Mouse (Mus musculus) forebrain, embryonic 12.5 days (tissue): Measurements from ENCODE around the gene Spata2l. TPM values are rescaled to one million over a fixed set of nuclear protein-coding genes. Genes with fewer than 3 reads are reported as not detected.
A peak's percentile ranks its signal among the peaks of the same experiment; 100 is the strongest.
"Not testable (repeated sequence)": the region's sequence is repeated elsewhere in the genome, so short reads cannot be mapped to it uniquely, and the experiment has no call there.

Experiments used
- ATAC-seq: fragments of 200-750 bp; cut with Nextera tagmentation; 2 replicates; pipeline ENCODE4 v1.8.0; 2017; ENCODE audit warnings: moderate TSS enrichment; ENCODE audit not compliant: low FRiP score
- H3K27ac ChIP-seq: fragments of 300-500 bp; sonication (generic); 2 replicates; pipeline ENCODE4 v1.5.1; 2016; ENCODE audit warnings: mild to moderate bottlenecking
- H3K27me3 ChIP-seq: fragments of 300-500 bp; sonication (generic); 2 replicates; pipeline ENCODE4 v1.6.1; 2016; ENCODE audit warnings: mild to moderate bottlenecking
- H3K36me3 ChIP-seq: fragments of 300-500 bp; sonication (generic); replicated peaks from 2 replicates; pipeline ENCODE4 v1.6.1; 2016; ENCODE audit warnings: mild to moderate bottlenecking
- H3K4me1 ChIP-seq: fragments of 300-500 bp; sonication (generic); 2 replicates; pipeline ENCODE4 v1.6.1; 2016
- H3K4me2 ChIP-seq: fragments of 300-500 bp; sonication (generic); 2 replicates; pipeline ENCODE4 v1.6.1; 2016; ENCODE audit warnings: mild to moderate bottlenecking, moderate library complexity
- H3K4me3 ChIP-seq: fragments of 300-500 bp; sonication (generic); replicated peaks from 2 replicates; pipeline ENCODE4 v1.5.1; 2016; ENCODE audit warnings: mild to moderate bottlenecking
- H3K9ac ChIP-seq: fragments of 300-500 bp; sonication (generic); 2 replicates; pipeline ENCODE4 v1.6.1; 2016; ENCODE audit warnings: mild to moderate bottlenecking
- H3K9me3 ChIP-seq: fragments of 300-500 bp; sonication (generic); 2 replicates; pipeline ENCODE4 v1.6.1; 2016
- WGBS: fragments of 180-500 bp; shearing (Covaris S2); methylation state at CpG from one replicate; pipeline ENCODE4 v1.1.7; 2016; 5-methylcytosine and 5-hydroxymethylcytosine counted together
- polyA plus RNA-seq: library from polyadenylated mRNA; unstranded; fragments of >200 nt; fragmentation: Nextera tagmentation; extraction: Ambion mirVana; gene quantifications from 2 replicates; pipeline ENCODE4 v1.2.1, GENCODE M21; 2016

The Spata2l gene
- polyA plus RNA-seq, 1 experiment from 2014 or later = 1.6 TPM

GRCm38 (mm10) chr8:123257593-123257992, 21.6 kb upstream of the Spata2l start:
- H3K27me3 ChIP-seq, H3K4me3 ChIP-seq, H3K9ac ChIP-seq, H3K4me2 ChIP-seq, H3K27ac ChIP-seq, ATAC-seq, H3K9me3 ChIP-seq: not testable (repeated sequence)
- H3K36me3 ChIP-seq = peaks cover 61% of the 10 kb centered on the region
- H3K4me1 ChIP-seq = peaks cover 27% of the 10 kb centered on the region
- 91% methylated on average over 8 of the region's 8 CpGs for WGBS

GRCm38 (mm10) chr8:123257114-123257513, 21.1 kb upstream of the Spata2l start:
- H3K4me1 ChIP-seq = peaks cover 27% of the 10 kb centered on the region
- 79% methylated on average over 3 of the region's 3 CpGs for WGBS

GRCm38 (mm10) chr8:123255170-123255569, 19.1 kb upstream of the Spata2l start:
- Histone ChIP-seq H3K36me3 (peaks cover 58% of the 10 kb centered on the region), H3K27me3 (no peaks in the 10 kb centered on the region), H3K4me1 (peaks cover 27% of the 10 kb centered on the region), H3K9ac (peak overlapping the region; percentile 93), H3K4me2 (peak overlapping the region; percentile 97), H3K4me3 (peak overlapping the region; percentile 97), H3K27ac (no peak overlapping the region), H3K9me3 (no peaks in the 10 kb centered on the region)
- 70% methylated on average over 6 of the region's 6 CpGs for WGBS
- ATAC-seq = no peak

More at GRCm38 (mm10) chr8:123257114-123257513, 21.1 kb upstream of the Spata2l start:
- Histone ChIP-seq H3K27ac (0 out of 2 replicates have a peak overlapping the region, but pooled peaks have one; percentile 25), H3K9me3 (no peaks in the 10 kb centered on the region), H3K4me2 (no peak overlapping the region), H3K4me3 (no peak overlapping the region), H3K36me3 (peaks cover 57% of the 10 kb centered on the region), H3K27me3 (no peaks in the 10 kb centered on the region), H3K9ac (no peak overlapping the region)
- no peak for ATAC-seq

GRCm38 (mm10) chr8:123254099-123254885, 18.3 kb upstream of the Spata2l start, which contains the start of the genes Zfp276 and Vps9d1:
Gene Zfp276 (plus strand): TSS chr8:123254195.
Gene Vps9d1 (minus strand): TSS chr8:123254348.
- peak within 1 kb of the TSS; percentile 97 for H3K4me3 ChIP-seq
- H3K4me1 ChIP-seq = peaks cover 27% of the 10 kb centered on the region
- no peaks in the 10 kb centered on the region for H3K9me3 ChIP-seq
- under 1% methylated on average over 72 of the region's 99 CpGs for WGBS
- peak; percentile 96 for ATAC-seq
- peak within 1 kb of the TSS; percentile 85 for H3K27ac ChIP-seq
- peaks cover 56% of the 10 kb centered on the region for H3K36me3 ChIP-seq
- no peaks in the 10 kb centered on the region for H3K27me3 ChIP-seq
- peak within 1 kb of the TSS; percentile 93 for H3K9ac ChIP-seq
- peak within 1 kb of the TSS; percentile 97 for H3K4me2 ChIP-seq

- H3K27me3 ChIP-seq = no peaks in the 10 kb centered on the region
- H3K9me3 ChIP-seq = no peaks in the 10 kb centered on the region
- peak overlapping the region; percentile 85 for H3K27ac ChIP-seq
- under 1% methylated on average over 39 of the region's 40 CpGs for WGBS
- H3K4me2 ChIP-seq = peak overlapping the region; percentile 97
- ATAC-seq = peak; percentile 47
- H3K4me3 ChIP-seq = peak overlapping the region; percentile 97
- peaks cover 27% of the 10 kb centered on the region for H3K4me1 ChIP-seq
- H3K36me3 ChIP-seq = peaks cover 56% of the 10 kb centered on the region
- H3K9ac ChIP-seq = peak overlapping the region; percentile 93
These were observed 17.5 kb upstream of the Spata2l start for GRCm38 (mm10) chr8:123253451-123254098.

- no peaks in the 10 kb centered on the region for H3K27me3 ChIP-seq
- no peak overlapping the region for H3K27ac ChIP-seq
- peak overlapping the region; percentile 97 for H3K4me2 ChIP-seq
- peak overlapping the region; percentile 93 for H3K9ac ChIP-seq
- peaks cover 27% of the 10 kb centered on the region for H3K4me1 ChIP-seq
- peak overlapping the region; percentile 97 for H3K4me3 ChIP-seq
- 64% methylated on average over 4 of the region's 4 CpGs for WGBS
- no peak for ATAC-seq
- H3K9me3 ChIP-seq = no peaks in the 10 kb centered on the region
- peaks cover 56% of the 10 kb centered on the region for H3K36me3 ChIP-seq
These were observed 16.9 kb upstream of the Spata2l start for GRCm38 (mm10) chr8:123252925-123253324.

- H3K4me3 ChIP-seq = no peak overlapping the region
- H3K9me3 ChIP-seq = no peaks in the 10 kb centered on the region
- peaks cover 22% of the 10 kb centered on the region for H3K4me1 ChIP-seq
- H3K27me3 ChIP-seq = no peaks in the 10 kb centered on the region
- no peak overlapping the region for H3K4me2 ChIP-seq
- ATAC-seq = no peak
- 93% methylated on average over 5 of the region's 5 CpGs for WGBS
- H3K27ac ChIP-seq = no peak overlapping the region
- H3K36me3 ChIP-seq = peaks cover 57% of the 10 kb centered on the region
- no peak overlapping the region for H3K9ac ChIP-seq
These were observed 14.9 kb upstream of the Spata2l start for GRCm38 (mm10) chr8:123250940-123251339.

GRCm38 (mm10) chr8:123248596-123248995, 12.6 kb upstream of the Spata2l start:
- 92% methylated on average over 8 of the region's 8 CpGs for WGBS
- Histone ChIP-seq H3K36me3 (peaks cover 79% of the 10 kb centered on the region), H3K27me3 (no peaks in the 10 kb centered on the region)

GRCm38 (mm10) chr8:123247748-123248147, 11.7 kb upstream of the Spata2l start:
- Histone ChIP-seq H3K36me3 (peaks cover 87% of the 10 kb centered on the region), H3K27ac (no peak overlapping the region), H3K4me3 (no peak overlapping the region), H3K9ac (no peak overlapping the region), H3K4me1 (peaks cover under 1% of the 10 kb centered on the region), H3K9me3 (no peaks in the 10 kb centered on the region), H3K27me3 (no peaks in the 10 kb centered on the region), H3K4me2 (no peak overlapping the region)
- WGBS = 98% methylated on average over 6 of the region's 6 CpGs
- no peak for ATAC-seq

More at GRCm38 (mm10) chr8:123248596-123248995, 12.6 kb upstream of the Spata2l start:
- H3K27ac ChIP-seq = no peak overlapping the region
- no peak overlapping the region for H3K9ac ChIP-seq
- no peaks in the 10 kb centered on the region for H3K9me3 ChIP-seq
- H3K4me2 ChIP-seq = no peak overlapping the region
- no peak overlapping the region for H3K4me3 ChIP-seq
- ATAC-seq = no peak
- peaks cover 8% of the 10 kb centered on the region for H3K4me1 ChIP-seq

GRCm38 (mm10) chr8:123245543-123245942, 9.5 kb upstream of the Spata2l start:
- Histone ChIP-seq H3K27me3 (no peaks in the 10 kb centered on the region), H3K27ac (no peak overlapping the region), H3K9me3 (no peaks in the 10 kb centered on the region), H3K4me1 (no peaks in the 10 kb centered on the region), H3K4me2 (no peak overlapping the region), H3K4me3 (no peak overlapping the region), H3K36me3 (peaks cover 89% of the 10 kb centered on the region), H3K9ac (no peak overlapping the region)
- WGBS = 90% methylated on average over 12 of the region's 12 CpGs
- no peak for ATAC-seq

- peaks cover 79% of the 10 kb centered on the region for H3K36me3 ChIP-seq
- no peaks in the 10 kb centered on the region for H3K27me3 ChIP-seq
- H3K9ac ChIP-seq = no peak overlapping the region
- H3K4me1 ChIP-seq = no peaks in the 10 kb centered on the region
- H3K27ac ChIP-seq = no peak overlapping the region
- no peak overlapping the region for H3K4me3 ChIP-seq
- H3K4me2 ChIP-seq = no peak overlapping the region
- ATAC-seq = no peak
- H3K9me3 ChIP-seq = no peaks in the 10 kb centered on the region
- WGBS = 90% methylated on average over 4 of the region's 4 CpGs
These were observed 8.3 kb upstream of the Spata2l start for GRCm38 (mm10) chr8:123244382-123244781.

GRCm38 (mm10) chr8:123243053-123243452, 7.0 kb upstream of the Spata2l start:
- ATAC-seq = no peak
- 73% methylated on average over 11 of the region's 11 CpGs for WGBS

More at GRCm38 (mm10) chr8:123243053-123243452, 7.0 kb upstream of the Spata2l start:
- Histone ChIP-seq H3K4me2 (no peak overlapping the region), H3K27ac (no peak overlapping the region), H3K9me3 (no peaks in the 10 kb centered on the region), H3K27me3 (no peaks in the 10 kb centered on the region), H3K4me1 (no peaks in the 10 kb centered on the region), H3K9ac (no peak overlapping the region), H3K4me3 (no peak overlapping the region), H3K36me3 (peaks cover 66% of the 10 kb centered on the region)
